Mouse (Mus musculus) left cerebral cortex, adult 2 months (tissue): Measurements from ENCODE around the gene Slc12a6. TPM values are rescaled to one million over a fixed set of nuclear protein-coding genes. Genes with fewer than 3 reads are reported as not detected.

Experiments
- DNase-seq, 2 experiments: peaks; one replicate each; pipeline ENCODE4 v3.0.0; 2021 to 2022; ENCODE audit warnings: low spot score in 2 of 2, mixed read lengths in 1 of 2; ENCODE audit errors: extremely low spot score in 1 of 2
- H3K27ac ChIP-seq: fragments of 200-600 bp; 2 replicates; pipeline ENCODE4 v1.8.1; 2022
- H3K4me3 ChIP-seq: fragments of 200-600 bp; 2 replicates; pipeline ENCODE4 v1.8.1; 2022
- CTCF ChIP-seq: fragments of 200-600 bp; IDR thresholded peaks from 2 replicates; pipeline ENCODE4 v1.8.1; 2022; ENCODE audit warnings: antibody characterized with exemption, mild to moderate bottlenecking, moderate library complexity
- intact Hi-C: fragments of 180-260 bp; cut with DNase I; formaldehyde crosslinking; loops from one replicate; pipeline ENCODE4 v1.15.1; 2025
- total RNA-seq, 2 experiments: library from RNA; stranded (reverse); gene quantifications; 2 replicates each; pipeline ENCODE4 v1.2.3; 2021

Slc12a6 gene
- total RNA-seq, 2 experiments from 2014 or later, result 127 to 129 TPM

DNA sequence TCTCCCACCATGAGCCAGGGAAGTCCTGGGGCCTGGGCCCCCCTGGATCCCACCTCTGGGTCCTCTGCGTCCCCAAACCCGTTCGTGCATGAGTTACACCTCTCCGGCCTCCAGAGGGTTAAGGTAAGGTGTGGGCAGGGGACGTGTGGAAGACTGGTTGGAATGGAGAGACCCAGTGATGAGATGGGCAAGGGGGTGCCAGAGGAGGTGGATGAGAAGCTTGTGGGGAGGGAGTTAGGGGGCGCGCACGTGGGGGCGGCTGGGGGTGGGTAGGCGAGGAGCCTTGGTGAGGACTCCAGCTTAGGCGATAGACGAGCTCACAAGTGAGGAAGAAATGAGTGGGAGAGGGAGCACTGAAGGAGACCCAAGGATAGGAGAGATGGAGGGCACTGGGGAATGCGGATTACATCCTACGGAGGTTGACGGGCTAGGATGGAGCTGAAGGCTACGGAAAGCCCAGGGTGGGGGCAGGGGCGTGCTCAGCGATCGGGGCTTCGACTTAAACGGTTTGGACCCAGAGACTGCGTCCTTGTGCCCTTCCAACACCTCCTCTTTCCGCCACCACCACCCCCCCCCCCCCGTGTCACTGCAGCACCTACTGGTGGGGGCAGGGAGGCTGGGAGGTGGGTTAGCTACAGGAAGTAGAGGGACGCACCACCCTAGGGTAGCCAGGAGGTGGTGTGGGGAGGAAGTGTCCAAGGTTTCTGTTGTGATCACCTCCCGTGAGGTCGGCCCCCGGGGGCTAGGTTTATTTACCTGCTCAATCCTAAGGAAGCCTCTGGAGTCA, 25.5 kb upstream of the Slc12a6 start:
- Histone ChIP-seq H3K4me3 (peak overlapping the region; percentile 100), H3K27ac (peak overlapping the region; percentile 100)
- DNase-seq, result peak; percentile 41 to 45
- intact Hi-C loops, result loop anchor here (1.0 to 2.0 kb wide), 2 partner anchors 21 to 99 kb away; partner anchors contain the start of gene Nop10
- peak; percentile 11 for TF ChIP-seq CTCF

DNA sequence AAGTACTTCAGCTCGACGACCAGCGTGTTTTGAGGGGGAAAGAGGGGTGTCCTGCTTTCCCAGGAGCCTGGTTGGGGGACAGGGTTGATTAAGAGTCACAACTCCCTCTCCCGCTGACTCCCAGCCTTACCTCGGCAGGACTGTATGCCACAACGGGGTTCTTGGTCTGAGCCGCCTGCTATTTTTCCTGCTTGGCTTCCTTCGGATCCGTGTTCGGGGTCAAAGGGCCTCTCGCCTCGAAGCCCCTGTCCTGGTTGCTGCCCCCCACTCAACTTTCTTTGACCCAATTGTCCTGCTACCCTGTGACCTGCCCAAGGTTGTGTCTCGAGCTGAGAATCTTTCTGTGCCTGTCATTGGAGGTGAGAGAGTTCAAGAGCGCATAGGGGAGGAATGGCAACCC, 23.8 kb upstream of the Slc12a6 start:
- no peak overlapping the region for H3K4me3 ChIP-seq
- no peak for TF ChIP-seq CTCF
- no peak overlapping the region for H3K27ac ChIP-seq
- intact Hi-C loops, result no loop called here
- no peak for DNase-seq

DNA sequence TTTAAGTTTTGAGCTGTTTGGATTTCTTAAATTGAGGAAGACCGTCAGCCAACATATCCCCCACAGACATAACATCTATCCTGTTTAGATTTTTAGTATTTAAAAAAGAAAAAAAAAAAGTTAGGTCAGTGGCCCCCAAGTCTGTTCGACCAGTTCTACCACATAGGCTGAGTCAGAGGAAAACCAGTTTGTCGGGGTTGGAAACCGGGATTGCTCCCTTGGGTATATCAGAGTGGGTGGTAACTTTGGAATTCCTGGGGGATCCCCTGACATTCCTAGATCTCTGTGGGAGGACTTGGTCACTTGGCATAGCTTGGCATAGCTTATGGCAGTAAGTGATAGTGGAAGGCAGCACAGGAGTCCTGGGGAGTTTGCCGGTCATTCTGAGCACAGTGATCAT, 20.3 kb upstream of the Slc12a6 start:
- no peak for DNase-seq
- intact Hi-C loops, result no loop called here
- H3K27ac ChIP-seq, result no peak overlapping the region
- no peak for TF ChIP-seq CTCF
- no peak overlapping the region for H3K4me3 ChIP-seq

DNA sequence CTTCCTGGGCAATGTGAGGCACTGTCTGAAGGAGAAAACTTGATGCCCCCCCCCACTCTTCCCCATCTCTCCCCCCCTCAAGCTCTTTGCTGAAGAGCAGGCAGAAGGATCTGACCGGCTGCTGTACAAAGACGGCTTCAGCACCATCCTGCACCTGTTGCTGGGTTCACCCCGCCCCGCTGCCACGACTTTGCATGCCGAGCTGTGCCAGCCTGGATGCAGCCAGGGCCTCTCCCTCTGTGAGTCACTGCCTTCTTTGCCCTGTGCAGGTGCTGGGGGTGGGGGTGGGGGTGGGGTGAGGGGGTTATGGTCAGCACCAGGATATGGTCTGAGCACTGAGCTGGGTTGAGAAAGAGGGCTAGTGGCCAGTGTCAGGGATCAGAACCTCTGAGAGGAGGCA, 19.4 kb upstream of the Slc12a6 start:
- no peak for DNase-seq
- TF ChIP-seq CTCF, result no peak
- intact Hi-C loops, result no loop called here
- H3K27ac ChIP-seq, result no peak overlapping the region
- H3K4me3 ChIP-seq, result no peak overlapping the region

DNA sequence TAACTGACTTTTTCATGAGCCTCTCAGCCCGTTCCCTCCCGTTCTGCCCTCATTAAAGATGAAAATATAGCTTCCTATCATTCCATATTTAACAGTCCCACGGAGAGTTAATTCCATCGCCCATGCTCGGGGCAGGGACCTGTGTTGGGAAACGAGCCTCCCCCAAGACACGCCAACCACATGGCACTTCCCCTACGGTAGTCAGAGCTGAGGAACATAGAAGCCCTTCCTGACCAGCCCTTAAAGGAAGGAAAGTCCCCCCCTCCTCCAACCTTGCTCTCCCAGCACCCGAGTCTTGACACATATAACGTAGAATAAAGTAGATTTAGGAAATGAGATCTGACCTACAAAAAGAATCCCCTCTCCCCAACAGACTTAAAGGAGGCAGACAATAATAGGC, 18.3 kb upstream of the Slc12a6 start:
- no peak for DNase-seq
- no peak overlapping the region for H3K4me3 ChIP-seq
- intact Hi-C loops, result no loop called here
- H3K27ac ChIP-seq, result no peak overlapping the region; the same call in 1 of the 2 replicates
- no peak for TF ChIP-seq CTCF

DNA sequence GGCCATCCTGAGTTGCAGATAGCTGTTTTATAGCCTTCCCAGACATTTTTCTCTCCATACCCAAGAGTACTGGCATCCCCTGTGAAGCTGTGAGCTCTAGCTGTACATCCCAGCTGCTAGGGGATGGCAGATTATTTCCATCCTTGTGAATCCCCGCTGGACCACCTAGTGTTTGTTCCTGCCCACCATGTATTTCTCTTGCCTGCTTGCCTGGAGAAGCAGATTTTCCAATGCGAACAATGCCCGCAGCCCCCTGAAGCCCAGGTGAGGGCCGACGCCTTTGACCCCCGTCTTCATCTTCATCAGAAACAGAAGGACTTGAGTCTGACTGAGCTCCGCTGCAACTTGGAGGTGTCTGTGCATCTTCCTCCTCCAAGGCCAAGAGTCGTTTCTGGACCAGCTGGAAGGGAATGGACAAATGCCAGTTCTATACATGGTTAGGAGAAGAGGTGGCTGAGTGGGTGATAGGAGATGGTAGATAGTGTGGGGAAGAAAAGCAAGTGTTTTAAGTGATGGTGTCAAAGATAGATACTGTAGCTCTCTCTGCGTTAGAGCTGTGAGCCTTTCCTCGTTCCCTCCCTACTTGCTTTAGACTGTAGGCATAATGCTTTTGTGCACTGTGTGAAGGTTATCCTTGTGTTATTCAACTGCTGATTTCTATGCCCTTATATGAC, 15.7 kb upstream of the Slc12a6 start:
- peak overlapping the region; percentile 88 for H3K27ac ChIP-seq
- intact Hi-C loops, result no loop called here
- TF ChIP-seq CTCF, result no peak
- no peak for DNase-seq
- no peak overlapping the region for H3K4me3 ChIP-seq

DNA sequence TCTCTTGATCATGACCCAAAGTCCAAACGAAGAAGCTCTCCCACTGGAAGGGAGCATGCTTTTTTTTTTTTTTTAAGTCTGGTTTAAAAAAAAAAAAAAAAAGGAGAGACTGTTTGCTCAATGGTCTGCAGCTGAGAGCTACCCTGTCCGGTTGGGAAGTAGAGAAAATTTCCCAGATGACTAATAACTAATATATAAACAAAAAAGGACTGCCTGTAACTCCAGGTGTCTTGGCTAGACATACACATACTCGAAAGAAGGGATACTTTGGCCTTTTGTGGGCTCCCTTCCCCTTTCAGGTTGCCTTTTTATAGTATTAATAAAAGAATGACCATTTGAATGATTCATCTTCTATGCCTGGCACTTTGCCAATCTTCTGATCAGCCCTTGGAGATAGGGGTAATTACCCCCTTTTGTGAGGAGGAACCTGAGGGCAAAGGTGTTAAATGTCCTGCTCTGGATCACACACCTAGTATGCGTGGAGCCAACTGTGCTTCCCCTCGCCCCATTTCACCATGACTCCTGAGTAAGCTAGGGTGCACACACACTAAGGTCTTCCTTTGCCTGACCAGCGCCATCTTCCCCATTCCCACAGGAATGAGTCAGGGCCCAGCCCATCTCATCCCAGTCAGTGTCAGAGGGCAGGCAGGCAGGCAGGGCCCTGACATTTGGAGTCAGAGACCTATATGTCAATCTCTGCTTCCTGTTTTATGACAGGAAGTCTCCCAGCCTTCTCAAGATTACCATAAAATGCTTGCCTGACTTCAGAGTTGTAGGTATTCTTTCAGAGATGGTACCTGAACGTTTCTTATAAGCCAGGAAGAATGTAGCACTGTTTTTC, 10.7 kb upstream of the Slc12a6 start:
- TF ChIP-seq CTCF, result no peak
- no peak for DNase-seq
- Histone ChIP-seq H3K4me3 (no peak overlapping the region), H3K27ac (no peak overlapping the region)
- intact Hi-C loops, result no loop called here

DNA sequence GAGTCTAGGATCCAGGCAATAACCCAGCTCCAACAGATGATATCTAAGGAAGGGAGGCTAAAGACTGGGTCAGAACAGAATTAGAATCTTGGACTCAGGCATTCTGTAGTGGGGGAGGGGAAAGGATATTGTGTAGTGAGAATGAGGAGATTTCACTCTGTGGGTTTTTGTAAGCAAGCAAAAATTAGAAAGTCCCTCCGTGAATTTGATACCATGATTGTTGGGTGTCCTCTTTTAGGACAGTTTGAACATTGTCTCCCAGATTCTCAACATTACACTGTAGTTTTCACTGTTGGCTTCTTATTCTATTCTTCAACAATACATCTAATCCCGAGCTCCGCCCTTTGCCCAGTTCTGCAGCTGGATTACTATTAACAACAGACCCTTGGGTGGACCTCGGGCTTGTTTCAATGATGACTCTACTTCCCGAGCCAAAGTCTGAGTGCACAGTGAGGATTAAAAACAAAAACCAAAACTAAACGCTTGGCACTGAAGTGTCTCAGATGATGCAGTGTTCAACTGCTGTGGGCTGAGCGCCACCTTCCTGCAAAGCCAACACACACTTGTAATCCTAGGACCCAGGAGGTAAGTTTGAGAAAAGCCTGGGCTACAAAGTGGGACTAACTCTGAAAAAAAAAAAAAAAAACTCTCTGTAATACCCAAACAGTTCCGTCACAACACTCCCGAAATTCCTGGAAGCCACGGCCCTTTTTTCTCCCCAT, 6.2 kb upstream of the Slc12a6 start, which contains the start of gene Nutm1:
Gene Nutm1, minus strand, starts transcription at position 51 of the 722 bp plus-strand sequence.
- intact Hi-C loops, result no loop called here
- Histone ChIP-seq H3K4me3 (no peak within 1 kb of the TSS), H3K27ac (no peak within 1 kb of the TSS)
- no peak for DNase-seq
- TF ChIP-seq CTCF, result peak; percentile 20; the same call in 1 of the 2 replicates

DNA sequence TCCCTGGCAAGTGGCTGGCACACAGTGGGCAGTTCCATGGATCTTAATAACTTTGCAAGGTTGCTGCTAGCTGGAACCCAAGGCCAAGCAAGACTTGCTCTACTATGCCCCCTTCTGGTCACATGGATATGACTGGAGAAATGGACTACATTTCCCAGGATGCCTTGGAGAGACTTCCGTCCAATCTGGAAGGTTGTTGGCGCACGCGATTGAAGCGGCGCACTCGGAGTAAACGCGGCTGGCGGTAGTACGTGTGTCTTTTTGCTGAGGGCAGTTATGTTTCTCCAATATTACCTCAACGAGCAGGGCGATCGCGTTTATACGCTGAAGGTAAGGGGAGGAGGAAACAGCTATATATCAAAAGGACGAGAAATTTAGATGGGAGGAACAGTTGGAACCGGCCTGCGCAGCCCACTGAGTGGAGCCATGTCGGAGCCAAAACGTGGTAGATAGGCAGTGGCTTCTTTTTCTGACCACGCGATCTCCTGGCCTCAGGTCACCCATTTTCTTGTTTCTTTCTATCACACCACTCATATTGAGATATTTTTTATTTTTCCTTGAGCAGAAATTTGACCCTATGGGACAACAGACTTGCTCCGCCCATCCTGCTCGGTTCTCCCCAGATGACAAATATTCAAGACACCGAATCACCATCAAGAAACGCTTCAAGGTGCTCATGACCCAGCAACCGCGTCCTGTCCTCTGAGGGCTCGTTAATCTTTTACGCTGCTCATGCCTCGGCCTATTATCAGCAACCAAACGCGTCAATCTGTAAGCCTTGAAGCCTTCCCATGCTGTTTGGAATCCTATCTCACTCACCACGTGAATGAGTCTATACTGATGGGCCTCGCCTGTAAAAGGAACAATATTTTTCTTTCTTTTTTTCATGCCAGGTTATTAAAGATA, 3.6 kb upstream of the Slc12a6 start, which contains the start of gene Nop10:
Gene Nop10, plus strand, starts transcription at position 179 of the 906 bp plus-strand sequence.
- peak; percentile 86 to 87 for DNase-seq
- Histone ChIP-seq H3K27ac (peak within 1 kb of the TSS; percentile 83), H3K4me3 (peak within 1 kb of the TSS; percentile 78)
- intact Hi-C loops, result loop anchor here (2.0 to 10.0 kb wide), 6 partner anchors 23 to 230 kb away; partner anchors contain the start of genes Aven, Emc4, Emc7 and Lpcat4
- peak; percentile 94 for TF ChIP-seq CTCF

DNA sequence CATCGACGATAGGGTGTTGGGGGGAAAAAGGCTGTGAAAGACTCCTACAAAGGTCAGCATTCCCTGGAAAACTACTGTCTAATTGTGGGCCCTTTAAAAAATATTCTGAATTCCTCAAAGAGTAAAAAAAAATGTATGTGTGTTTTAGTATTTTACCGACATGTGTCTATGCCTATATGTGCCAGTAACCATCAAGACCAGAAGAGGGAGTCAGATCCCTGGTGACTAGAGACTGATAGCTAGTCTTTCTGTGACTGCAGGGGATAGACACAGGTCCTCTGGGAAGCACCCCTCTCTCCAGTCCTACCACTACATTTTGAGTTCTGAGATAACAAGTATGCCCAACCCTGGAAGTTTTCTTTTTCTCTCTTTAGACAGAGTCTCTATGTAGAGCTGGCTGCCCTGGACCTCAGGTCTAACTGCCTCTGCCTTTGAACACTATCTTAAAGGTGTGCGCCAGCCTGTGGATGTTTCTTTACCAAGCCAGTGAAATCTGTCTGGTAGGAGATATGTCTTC, 2.8 kb upstream of the Slc12a6 start:
- peak; percentile 40 for TF ChIP-seq CTCF
- Histone ChIP-seq H3K4me3 (peak overlapping the region; percentile 78), H3K27ac (peak overlapping the region; percentile 83)
- DNase-seq, result no peak
- intact Hi-C loops, result loop anchor here (5.0 to 10.0 kb wide), 4 partner anchors 72 to 229 kb away; partner anchors contain the start of genes Aven, Emc4 and Emc7
